Mouse (Mus musculus) kidney, adult 11 months (tissue): ENCODE data around the gene Chd1.

Experiments
- DNase-seq: peaks from one replicate; pipeline ENCODE4 v3.0.0; 2022

Chd1 gene

GRCm38 (mm10) chr17:15812136-15812778 lies 107.5 kb downstream of the Chd1 start:
- no peak for DNase-seq

- no peak for DNase-seq
These were observed 109.0 kb downstream of the Chd1 start for GRCm38 (mm10) chr17:15813658-15814212.

- DNase-seq, result no peak
These were observed 110.7 kb downstream of the Chd1 start for GRCm38 (mm10) chr17:15815312-15816018.

- DNase-seq, result no peak
These were observed 111.8 kb downstream of the Chd1 start for GRCm38 (mm10) chr17:15816379-15817095.

- no peak for DNase-seq
These were observed 112.3 kb downstream of the Chd1 start for GRCm38 (mm10) chr17:15817096-15817450.

GRCm38 (mm10) chr17:15817634-15818033 lies 112.9 kb downstream of the Chd1 start:
- no peak for DNase-seq

GRCm38 (mm10) chr17:15818372-15818771 lies 113.6 kb downstream of the Chd1 start:
- DNase-seq, result no peak

- no peak for DNase-seq
These were observed 115.4 kb downstream of the Chd1 start for GRCm38 (mm10) chr17:15820146-15820545.

GRCm38 (mm10) chr17:15820761-15821160 lies 116.0 kb downstream of the Chd1 start:
- no peak for DNase-seq

GRCm38 (mm10) chr17:15821706-15822105 lies 116.9 kb downstream of the Chd1 start:
- DNase-seq, result no peak
